Mouse (Mus musculus) limb, embryonic 10.5 days (tissue): ENCODE measurements around the gene Cdhr5. TPM values are rescaled to one million over a fixed set of nuclear protein-coding genes. Genes with fewer than 3 reads are reported as not detected.

ENCODE experiments used
- DNase-seq: peaks from one replicate; pipeline ENCODE4 v3.0.0-alpha.2; 2017; ENCODE audit warnings: low spot score
- H3K27ac ChIP-seq: fragments of 300-500 bp; sonication (generic); 2 replicates; pipeline ENCODE4 v1.5.1; 2016; ENCODE audit warnings: mild to moderate bottlenecking
- H3K27me3 ChIP-seq: fragments of 300-500 bp; sonication (generic); 2 replicates; pipeline ENCODE4 v1.6.1; 2016; ENCODE audit warnings: low read depth, mild to moderate bottlenecking; ENCODE audit not compliant: poor library complexity, severe bottlenecking
- H3K36me3 ChIP-seq: fragments of 300-500 bp; sonication (generic); 2 replicates; pipeline ENCODE4 v1.6.1; 2016; ENCODE audit warnings: mild to moderate bottlenecking, moderate library complexity
- H3K4me1 ChIP-seq: fragments of 300-500 bp; sonication (generic); 2 replicates; pipeline ENCODE4 v1.6.1; 2016
- H3K4me3 ChIP-seq: fragments of 300-500 bp; sonication (generic); 2 replicates; pipeline ENCODE4 v1.5.1; 2016; ENCODE audit warnings: mild to moderate bottlenecking, moderate library complexity
- H3K9me3 ChIP-seq: fragments of 300-500 bp; sonication (generic); replicated peaks from 2 replicates; pipeline ENCODE4 v1.6.1; 2016; ENCODE audit warnings: mild to moderate bottlenecking
- WGBS: fragments of 180-500 bp; shearing (Covaris S2); methylation state at CpG from one replicate; pipeline ENCODE4 v1.1.7; 2016; 5-methylcytosine and 5-hydroxymethylcytosine counted together
- microRNA counts: library from miRNA; unstranded; fragments of <30 nt; microRNA quantifications from one replicate; lab custom pipeline; 2017
- microRNA-seq: library from miRNA; unstranded; fragments of <30 nt; microRNA quantifications from one replicate; pipeline ENCODE4, GENCODE M21; 2017
- polyA plus RNA-seq: library from polyadenylated mRNA; unstranded; fragments of >200 nt; fragmentation: Nextera tagmentation; extraction: Ambion mirVana; gene quantifications from 2 replicates; pipeline ENCODE4 v1.2.1, GENCODE M21; 2016

The Cdhr5 gene
- polyA plus RNA-seq, 1 experiment from 2014 or later, result not detected

- peak overlapping the region; percentile 98 for H3K27ac ChIP-seq
- peak overlapping the region; percentile 99 for H3K4me3 ChIP-seq
- no peak for DNase-seq
- H3K36me3 ChIP-seq, result peaks cover 44% of the 10 kb centered on the region
- no peaks in the 10 kb centered on the region for H3K27me3 ChIP-seq
- H3K4me1 ChIP-seq, result peaks cover 20% of the 10 kb centered on the region
- no peaks in the 10 kb centered on the region for H3K9me3 ChIP-seq
- 68% methylated on average over 6 of the region's 6 CpGs for WGBS
Observed at GRCm38 (mm10) chr7:141229702-141230101, 46.9 kb downstream of the Cdhr5 start.

GRCm38 (mm10) chr7:141228279-141229067 is 48.1 kb downstream of the Cdhr5 start, which contains the start of gene Phrf1:
TSS of gene Phrf1 (plus strand) at chr7:141228784.
- Histone ChIP-seq H3K27me3 (no peaks in the 10 kb centered on the region), H3K4me3 (peak within 1 kb of the TSS; percentile 99), H3K27ac (peak within 1 kb of the TSS; percentile 98), H3K36me3 (peaks cover 31% of the 10 kb centered on the region), H3K9me3 (no peaks in the 10 kb centered on the region), H3K4me1 (peaks cover 20% of the 10 kb centered on the region)
- DNase-seq, result peak; percentile 98
- WGBS, result under 1% methylated on average over 76 of the region's 76 CpGs

- Histone ChIP-seq H3K9me3 (no peaks in the 10 kb centered on the region), H3K27me3 (no peaks in the 10 kb centered on the region), H3K27ac (peak overlapping the region; percentile 98), H3K36me3 (peaks cover 25% of the 10 kb centered on the region), H3K4me1 (peaks cover 22% of the 10 kb centered on the region), H3K4me3 (peak overlapping the region; percentile 99)
- WGBS, result 82% methylated on average over 4 of the region's 4 CpGs
- no peak for DNase-seq
Observed at GRCm38 (mm10) chr7:141227796-141228195, 48.8 kb downstream of the Cdhr5 start.

- Histone ChIP-seq H3K27ac (no peak overlapping the region), H3K36me3 (peaks cover 12% of the 10 kb centered on the region), H3K4me1 (peaks cover 33% of the 10 kb centered on the region), H3K27me3 (no peaks in the 10 kb centered on the region), H3K9me3 (no peaks in the 10 kb centered on the region), H3K4me3 (no peak overlapping the region)
- no peak for DNase-seq
- 85% methylated on average over 6 of the region's 6 CpGs for WGBS
Observed at GRCm38 (mm10) chr7:141226535-141226934, 50.1 kb downstream of the Cdhr5 start.

GRCm38 (mm10) chr7:141222696-141223215 is 53.8 kb downstream of the Cdhr5 start:
- 92% methylated on average over 4 of the region's 4 CpGs for WGBS
- H3K36me3 ChIP-seq, result peaks cover 24% of the 10 kb centered on the region
- no peak for DNase-seq
- H3K4me1 ChIP-seq, result peaks cover 35% of the 10 kb centered on the region
- no peaks in the 10 kb centered on the region for H3K27me3 ChIP-seq
- peak overlapping the region; percentile 90 for H3K27ac ChIP-seq
- no peak overlapping the region for H3K4me3 ChIP-seq
- no peaks in the 10 kb centered on the region for H3K9me3 ChIP-seq

- Histone ChIP-seq H3K9me3 (no peaks in the 10 kb centered on the region), H3K36me3 (peaks cover 31% of the 10 kb centered on the region), H3K4me1 (peaks cover 41% of the 10 kb centered on the region), H3K27ac (peak overlapping the region; percentile 90), H3K27me3 (no peaks in the 10 kb centered on the region), H3K4me3 (peak overlapping the region; percentile 65)
- WGBS, result 16% methylated on average over 8 of the region's 8 CpGs
- no peak for DNase-seq
Observed at GRCm38 (mm10) chr7:141222126-141222467, 54.5 kb downstream of the Cdhr5 start.

GRCm38 (mm10) chr7:141221249-141222125 is 55.1 kb downstream of the Cdhr5 start:
- Histone ChIP-seq H3K9me3 (no peaks in the 10 kb centered on the region), H3K36me3 (peaks cover 31% of the 10 kb centered on the region), H3K27me3 (no peaks in the 10 kb centered on the region), H3K4me3 (peak overlapping the region; percentile 65), H3K27ac (peak overlapping the region; percentile 90), H3K4me1 (peaks cover 47% of the 10 kb centered on the region)
- DNase-seq, result peak; percentile 99
- WGBS, result 3% methylated on average over 44 of the region's 44 CpGs

- DNase-seq, result no peak
- H3K9me3 ChIP-seq, result no peaks in the 10 kb centered on the region
- H3K4me1 ChIP-seq, result peaks cover 57% of the 10 kb centered on the region
- H3K4me3 ChIP-seq, result no peak overlapping the region
- peaks cover 31% of the 10 kb centered on the region for H3K36me3 ChIP-seq
- no peaks in the 10 kb centered on the region for H3K27me3 ChIP-seq
- H3K27ac ChIP-seq, result peak overlapping the region; percentile 90
- WGBS, result 78% methylated on average over 1 of the region's 1 CpGs
Observed at GRCm38 (mm10) chr7:141220377-141220776, 56.2 kb downstream of the Cdhr5 start.

- Histone ChIP-seq H3K4me1 (peaks cover 64% of the 10 kb centered on the region), H3K27me3 (no peaks in the 10 kb centered on the region), H3K9me3 (no peaks in the 10 kb centered on the region), H3K27ac (peak overlapping the region; percentile 30; the same call in 1 of the 2 replicates), H3K4me3 (no peak overlapping the region), H3K36me3 (peaks cover 31% of the 10 kb centered on the region)
- 100% methylated on average over 1 of the region's 1 CpGs for WGBS
- DNase-seq, result no peak
Observed at GRCm38 (mm10) chr7:141219558-141220099, 57.0 kb downstream of the Cdhr5 start.

MicroRNAs encoded within 50 kb of the gene (microRNA counts, 519-probe panel; counts per million panel counts)
- microRNA mmu-miR-210 (lab: Ali Mortazavi, UCI), result 4,610 counts per million, percentile 83 among the panel's probes with 10 or more counts

Small RNA genes lying within 50 kb of the gene (microRNA-seq; reads per million reads assigned to microRNA genes)
- gene Mir210, result 237 reads per million, percentile 58 among the genes with 10 or more reads in this experiment

Other genes starting within 250 kb of the Cdhr5 start
- gene Gm17387, start 247.7 kb downstream of the Cdhr5 start, polyA plus RNA-seq, result not detected in 2 replicates
- 26.2 and 30.7 TPM in 2 replicates for gene B4galnt4, start 215.7 kb downstream of the Cdhr5 start, polyA plus RNA-seq
- 6.0 and 8.2 TPM in 2 replicates for gene Pkp3, start 198.6 kb downstream of the Cdhr5 start, polyA plus RNA-seq
- 2.3 TPM in 2 replicates for gene Sigirr, start 176.2 kb downstream of the Cdhr5 start, polyA plus RNA-seq
- gene Ano9, start 159.0 kb downstream of the Cdhr5 start, polyA plus RNA-seq, result 0.64 and 0.67 TPM in 2 replicates
- 85.6 and 95.2 TPM in 2 replicates for gene Ptdss2, start 154.4 kb downstream of the Cdhr5 start, polyA plus RNA-seq
- 67.7 and 85.0 TPM in 2 replicates for gene Rnh1, start 103.9 kb downstream of the Cdhr5 start, polyA plus RNA-seq
- gene Hras, start 82.8 kb downstream of the Cdhr5 start, polyA plus RNA-seq, result 101 and 104 TPM in 2 replicates
- gene Lrrc56, start 82.6 kb downstream of the Cdhr5 start, polyA plus RNA-seq, result 14.0 and 21.8 TPM in 2 replicates
- 3.5 and 4.5 TPM in 2 replicates for gene Lmntd2, start 62.7 kb downstream of the Cdhr5 start, polyA plus RNA-seq
- 44.7 and 53.5 TPM in 2 replicates for gene Rassf7, start 60.9 kb downstream of the Cdhr5 start, polyA plus RNA-seq
- gene Phrf1, start 48.0 kb downstream of the Cdhr5 start, polyA plus RNA-seq, result 121 and 131 TPM in 2 replicates
- 0.50 and 0.73 TPM in 2 replicates for gene Irf7, start 10.3 kb downstream of the Cdhr5 start, polyA plus RNA-seq
- 9.7 and 11.3 TPM in 2 replicates for gene Sct, start 2.3 kb upstream of the Cdhr5 start, polyA plus RNA-seq
- 0.68 and 0.93 TPM in 2 replicates for gene Drd4, start 15.2 kb upstream of the Cdhr5 start, polyA plus RNA-seq
- 44.1 and 59.5 TPM in 2 replicates for gene Deaf1, start 50.9 kb upstream of the Cdhr5 start, polyA plus RNA-seq
- 42.9 and 46.1 TPM in 2 replicates for gene Tmem80, start 51.0 kb upstream of the Cdhr5 start, polyA plus RNA-seq
- 3.4 and 5.0 TPM in 2 replicates for gene Eps8l2, start 62.1 kb upstream of the Cdhr5 start, polyA plus RNA-seq
- gene Taldo1, start 115.4 kb upstream of the Cdhr5 start, polyA plus RNA-seq, result 258 and 272 TPM in 2 replicates
- gene Gatd1, start 137.3 kb upstream of the Cdhr5 start, polyA plus RNA-seq, result 44.5 and 56.4 TPM in 2 replicates
- 6.0 and 8.8 TPM in 2 replicates for gene Cend1, start 152.7 kb upstream of the Cdhr5 start, polyA plus RNA-seq
- 43.6 and 48.3 TPM in 2 replicates for gene Slc25a22, start 161.1 kb upstream of the Cdhr5 start, polyA plus RNA-seq
- gene Pidd1, start 167.2 kb upstream of the Cdhr5 start, polyA plus RNA-seq, result 26.8 and 30.0 TPM in 2 replicates
- gene Rplp2, start 170.6 kb upstream of the Cdhr5 start, polyA plus RNA-seq, result 1,138 and 1,369 TPM in 2 replicates
- 11.6 and 12.4 TPM in 2 replicates for gene Pnpla2, start 178.4 kb upstream of the Cdhr5 start, polyA plus RNA-seq
- 7.0 and 7.8 TPM in 2 replicates for gene Cracr2b, start 184.3 kb upstream of the Cdhr5 start, polyA plus RNA-seq
- gene Cd151, start 190.6 kb upstream of the Cdhr5 start, polyA plus RNA-seq, result 14.0 and 15.8 TPM in 2 replicates
- gene Polr2l, start 198.3 kb upstream of the Cdhr5 start, polyA plus RNA-seq, result 77.2 and 86.8 TPM in 2 replicates
- 25.0 and 36.9 TPM in 2 replicates for gene Tspan4, start 198.5 kb upstream of the Cdhr5 start, polyA plus RNA-seq